Mouse (Mus musculus) stomach, postnatal 0 days (tissue): Measurements from ENCODE around the gene Rasa2.

Experiments used
- CTCF ChIP-seq: IDR thresholded peaks from 2 replicates; pipeline ENCODE4 v1.5.1; 2016; ENCODE audit warnings: antibody characterized with exemption, low read depth, mild to moderate bottlenecking, moderate library complexity
- EP300 ChIP-seq: optimal IDR thresholded peaks from 2 replicates; pipeline ENCODE3; 2016; ENCODE audit warnings: antibody characterized with exemption

- TF ChIP-seq CTCF = no peak
- no peak for TF ChIP-seq EP300
These were observed 128.4 kb downstream of the Rasa2 start for GRCm38 (mm10) chr9:96502856-96503610.
